Mouse (Mus musculus): ENCODE results near the gene Adcy7. TPM values are rescaled to one million over a fixed set of nuclear protein-coding genes. Genes with fewer than 3 reads are reported as not detected.

Adcy7 gene
- polyA plus RNA-seq, 1 experiment from 2014 or later = 2.1 TPM

- Histone ChIP-seq H3K9ac (ENCODE audit: low read length) (no peak overlapping the region), H3K4me1 (ENCODE audit: control insufficient read depth, insufficient read depth, low read length) (peaks cover 9% of the 10 kb centered on the region; the same call in 1 of the 2 replicates), H3K27ac (ENCODE audit: low read depth, low read length) (no peak overlapping the region), H3K4me2 (no peak overlapping the region), H3K4me3 (ENCODE audit: low read depth, low read length) (no peak overlapping the region), H3K36me3 (ENCODE audit: control insufficient read depth, insufficient read depth, low read length) (peaks cover 38% of the 10 kb centered on the region), H3K9me3 (ENCODE audit: control insufficient read depth, low read length) (peaks cover 3% of the 10 kb centered on the region; the same call in 1 of the 2 replicates), H3K27me3 (ENCODE audit: control insufficient read depth, insufficient read depth, low read length) (no peaks in the 10 kb centered on the region)
- DNase-seq (ENCODE audit: low spot score, missing footprints) (no peak), ATAC-seq (ENCODE audit: low FRiP score) (no peak)
- 87% methylated on average over 5 of the region's 5 CpGs for WGBS
Measured at GRCm38 (mm10) chr8:88357946-88358345, 85.7 kb downstream of the Adcy7 start.

GRCm38 (mm10) chr8:88359959-88360358 is 87.8 kb downstream of the Adcy7 start:
- H3K27ac ChIP-seq (ENCODE audit: low read depth, low read length) = no peak overlapping the region
- H3K9ac ChIP-seq (ENCODE audit: low read length) = no peak overlapping the region
- no peak for ATAC-seq (ENCODE audit: low FRiP score)
- peaks cover 9% of the 10 kb centered on the region; the same call in 1 of the 2 replicates for H3K4me1 ChIP-seq (ENCODE audit: control insufficient read depth, insufficient read depth, low read length)
- H3K9me3 ChIP-seq (ENCODE audit: control insufficient read depth, low read length) = peaks cover 3% of the 10 kb centered on the region; the same call in 1 of the 2 replicates
- no peak overlapping the region for H3K4me3 ChIP-seq (ENCODE audit: low read depth, low read length)
- 93% methylated on average over 2 of the region's 2 CpGs for WGBS
- H3K4me2 ChIP-seq = no peak overlapping the region
- H3K27me3 ChIP-seq (ENCODE audit: control insufficient read depth, insufficient read depth, low read length) = no peaks in the 10 kb centered on the region
- peaks cover 26% of the 10 kb centered on the region for H3K36me3 ChIP-seq (ENCODE audit: control insufficient read depth, insufficient read depth, low read length)
- DNase-seq (ENCODE audit: low spot score, missing footprints) = no peak

- DNase-seq (ENCODE audit: low spot score, missing footprints) (peak; percentile 94), ATAC-seq (ENCODE audit: low FRiP score) (peak; percentile 51)
- Histone ChIP-seq H3K27me3 (ENCODE audit: control insufficient read depth, insufficient read depth, low read length) (no peaks in the 10 kb centered on the region), H3K4me1 (ENCODE audit: control insufficient read depth, insufficient read depth, low read length) (peaks cover 9% of the 10 kb centered on the region; the same call in 1 of the 2 replicates), H3K27ac (ENCODE audit: low read depth, low read length) (peak overlapping the region; percentile 56), H3K36me3 (ENCODE audit: control insufficient read depth, insufficient read depth, low read length) (peaks cover 19% of the 10 kb centered on the region), H3K9me3 (ENCODE audit: control insufficient read depth, low read length) (peaks cover 3% of the 10 kb centered on the region; the same call in 1 of the 2 replicates), H3K4me3 (ENCODE audit: low read depth, low read length) (peak overlapping the region; percentile 96), H3K9ac (ENCODE audit: low read length) (peak overlapping the region; percentile 97), H3K4me2 (peak overlapping the region; percentile 95)
- 1% methylated on average over 31 of the region's 31 CpGs for WGBS
Measured at GRCm38 (mm10) chr8:88361044-88361707, 89.0 kb downstream of the Adcy7 start.

- Histone ChIP-seq H3K4me3 (ENCODE audit: low read depth, low read length) (peak within 1 kb of the TSS; percentile 96), H3K36me3 (ENCODE audit: control insufficient read depth, insufficient read depth, low read length) (peaks cover 13% of the 10 kb centered on the region), H3K4me1 (ENCODE audit: control insufficient read depth, insufficient read depth, low read length) (peaks cover 9% of the 10 kb centered on the region; the same call in 1 of the 2 replicates), H3K4me2 (peak within 1 kb of the TSS; percentile 95), H3K27ac (ENCODE audit: low read depth, low read length) (peak within 1 kb of the TSS; percentile 56), H3K27me3 (ENCODE audit: control insufficient read depth, insufficient read depth, low read length) (no peaks in the 10 kb centered on the region), H3K9me3 (ENCODE audit: control insufficient read depth, low read length) (peaks cover 3% of the 10 kb centered on the region; the same call in 1 of the 2 replicates), H3K9ac (ENCODE audit: low read length) (peak within 1 kb of the TSS; percentile 97)
- ATAC-seq (ENCODE audit: low FRiP score) (peak; percentile 93), DNase-seq (ENCODE audit: low spot score, missing footprints) (peak; percentile 99)
- WGBS = under 1% methylated on average over 63 of the region's 91 CpGs
Measured at GRCm38 (mm10) chr8:88361708-88362428, 89.7 kb downstream of the Adcy7 start, which contains the start of gene Brd7. Gene Brd7, minus strand, starts transcription at chr8:88362194.

GRCm38 (mm10) chr8:88362446-88363150 is 90.4 kb downstream of the Adcy7 start:
- H3K27me3 ChIP-seq (ENCODE audit: control insufficient read depth, insufficient read depth, low read length) = no peaks in the 10 kb centered on the region
- no peak for ATAC-seq (ENCODE audit: low FRiP score)
- H3K4me3 ChIP-seq (ENCODE audit: low read depth, low read length) = peak overlapping the region; percentile 96
- H3K36me3 ChIP-seq (ENCODE audit: control insufficient read depth, insufficient read depth, low read length) = peaks cover 11% of the 10 kb centered on the region
- H3K4me1 ChIP-seq (ENCODE audit: control insufficient read depth, insufficient read depth, low read length) = peaks cover 9% of the 10 kb centered on the region; the same call in 1 of the 2 replicates
- 45% methylated on average over 11 of the region's 11 CpGs for WGBS
- H3K9me3 ChIP-seq (ENCODE audit: control insufficient read depth, low read length) = peaks cover 3% of the 10 kb centered on the region; the same call in 1 of the 2 replicates
- H3K27ac ChIP-seq (ENCODE audit: low read depth, low read length) = no peak overlapping the region
- peak overlapping the region; percentile 95 for H3K4me2 ChIP-seq
- peak overlapping the region; percentile 97; the same call in 1 of the 2 replicates for H3K9ac ChIP-seq (ENCODE audit: low read length)
- no peak for DNase-seq (ENCODE audit: low spot score, missing footprints)

GRCm38 (mm10) chr8:88369221-88369620 is 97.0 kb downstream of the Adcy7 start:
- Histone ChIP-seq H3K27me3 (ENCODE audit: control insufficient read depth, insufficient read depth, low read length) (no peaks in the 10 kb centered on the region), H3K4me2 (no peak overlapping the region), H3K36me3 (ENCODE audit: control insufficient read depth, insufficient read depth, low read length) (no peaks in the 10 kb centered on the region), H3K4me3 (ENCODE audit: low read depth, low read length) (no peak overlapping the region), H3K4me1 (ENCODE audit: control insufficient read depth, insufficient read depth, low read length) (0 out of 2 replicates have a peak, but pooled peaks cover 3% of the 10 kb centered on the region), H3K9ac (ENCODE audit: low read length) (no peak overlapping the region), H3K27ac (ENCODE audit: low read depth, low read length) (no peak overlapping the region), H3K9me3 (ENCODE audit: control insufficient read depth, low read length) (no peaks in the 10 kb centered on the region)
- 16% methylated on average over 6 of the region's 6 CpGs for WGBS
- ATAC-seq (ENCODE audit: low FRiP score) (peak; percentile 66), DNase-seq (ENCODE audit: low spot score, missing footprints) (no peak)

- Histone ChIP-seq H3K27me3 (ENCODE audit: control insufficient read depth, insufficient read depth, low read length) (no peaks in the 10 kb centered on the region), H3K36me3 (ENCODE audit: control insufficient read depth, insufficient read depth, low read length) (no peaks in the 10 kb centered on the region), H3K4me1 (ENCODE audit: control insufficient read depth, insufficient read depth, low read length) (0 out of 2 replicates have a peak, but pooled peaks cover 3% of the 10 kb centered on the region), H3K4me3 (ENCODE audit: low read depth, low read length) (no peak overlapping the region), H3K4me2 (no peak overlapping the region), H3K27ac (ENCODE audit: low read depth, low read length) (no peak overlapping the region), H3K9me3 (ENCODE audit: control insufficient read depth, low read length) (no peaks in the 10 kb centered on the region), H3K9ac (ENCODE audit: low read length) (no peak overlapping the region)
- DNase-seq (ENCODE audit: low spot score, missing footprints) (no peak), ATAC-seq (ENCODE audit: low FRiP score) (no peak)
- 75% methylated on average over 3 of the region's 3 CpGs for WGBS
Measured at GRCm38 (mm10) chr8:88369805-88370204, 97.6 kb downstream of the Adcy7 start.

- ATAC-seq (ENCODE audit: low FRiP score) (no peak), DNase-seq (ENCODE audit: low spot score, missing footprints) (no peak)
- Histone ChIP-seq H3K9ac (ENCODE audit: low read length) (no peak overlapping the region), H3K9me3 (ENCODE audit: control insufficient read depth, low read length) (no peaks in the 10 kb centered on the region), H3K36me3 (ENCODE audit: control insufficient read depth, insufficient read depth, low read length) (no peaks in the 10 kb centered on the region), H3K4me3 (ENCODE audit: low read depth, low read length) (no peak overlapping the region), H3K27me3 (ENCODE audit: control insufficient read depth, insufficient read depth, low read length) (no peaks in the 10 kb centered on the region), H3K4me1 (ENCODE audit: control insufficient read depth, insufficient read depth, low read length) (0 out of 2 replicates have a peak, but pooled peaks cover 3% of the 10 kb centered on the region), H3K4me2 (no peak overlapping the region), H3K27ac (ENCODE audit: low read depth, low read length) (no peak overlapping the region)
- WGBS = 95% methylated on average over 2 of the region's 2 CpGs
Measured at GRCm38 (mm10) chr8:88371522-88371921, 99.3 kb downstream of the Adcy7 start.
